Mouse (Mus musculus) retina, postnatal 7 days (tissue): ENCODE measurements around the gene Adi1.

ENCODE experiments used
- DNase-seq: peaks from one replicate; pipeline ENCODE4 v3.0.0-alpha.2; 2012; ENCODE audit warnings: low read depth, low spot score

The Adi1 gene

GRCm38 (mm10) chr12:28694231-28694630 lies 19.2 kb downstream of the Adi1 start:
- DNase-seq, result no peak

GRCm38 (mm10) chr12:28694776-28695175 lies 19.7 kb downstream of the Adi1 start:
- DNase-seq, result no peak

GRCm38 (mm10) chr12:28697821-28698595 lies 23.0 kb downstream of the Adi1 start:
- DNase-seq, result no peak

GRCm38 (mm10) chr12:28699086-28699485 lies 24.1 kb downstream of the Adi1 start:
- no peak for DNase-seq

GRCm38 (mm10) chr12:28699656-28700055 lies 24.6 kb downstream of the Adi1 start:
- peak; percentile 67 for DNase-seq

- no peak for DNase-seq
Observed at GRCm38 (mm10) chr12:28700101-28700511, 25.1 kb downstream of the Adi1 start.

- no peak for DNase-seq
Observed at GRCm38 (mm10) chr12:28700561-28701025, 25.6 kb downstream of the Adi1 start.

GRCm38 (mm10) chr12:28701302-28701701 lies 26.3 kb downstream of the Adi1 start:
- DNase-seq, result no peak

GRCm38 (mm10) chr12:28704381-28704780 lies 29.4 kb downstream of the Adi1 start:
- DNase-seq, result peak; percentile 16

GRCm38 (mm10) chr12:28705204-28705603 lies 30.2 kb downstream of the Adi1 start:
- no peak for DNase-seq

GRCm38 (mm10) chr12:28708154-28708553 lies 33.1 kb downstream of the Adi1 start:
- DNase-seq, result no peak

- no peak for DNase-seq
Observed at GRCm38 (mm10) chr12:28710566-28711185, 35.6 kb downstream of the Adi1 start.

- no peak for DNase-seq
Observed at GRCm38 (mm10) chr12:28714822-28715632, 40.0 kb downstream of the Adi1 start.

- no peak for DNase-seq
Observed at GRCm38 (mm10) chr12:28717066-28717465, 42.0 kb downstream of the Adi1 start.

- DNase-seq, result no peak
Observed at GRCm38 (mm10) chr12:28718106-28718505, 43.1 kb downstream of the Adi1 start.

- no peak for DNase-seq
Observed at GRCm38 (mm10) chr12:28724366-28724765, 49.3 kb downstream of the Adi1 start.

GRCm38 (mm10) chr12:28726204-28726603 lies 51.2 kb downstream of the Adi1 start:
- DNase-seq, result no peak

- no peak for DNase-seq
Observed at GRCm38 (mm10) chr12:28727061-28727460, 52.0 kb downstream of the Adi1 start.
